ENCODE assay signal across 18 mouse cellular contexts in the genomic region with DNA sequence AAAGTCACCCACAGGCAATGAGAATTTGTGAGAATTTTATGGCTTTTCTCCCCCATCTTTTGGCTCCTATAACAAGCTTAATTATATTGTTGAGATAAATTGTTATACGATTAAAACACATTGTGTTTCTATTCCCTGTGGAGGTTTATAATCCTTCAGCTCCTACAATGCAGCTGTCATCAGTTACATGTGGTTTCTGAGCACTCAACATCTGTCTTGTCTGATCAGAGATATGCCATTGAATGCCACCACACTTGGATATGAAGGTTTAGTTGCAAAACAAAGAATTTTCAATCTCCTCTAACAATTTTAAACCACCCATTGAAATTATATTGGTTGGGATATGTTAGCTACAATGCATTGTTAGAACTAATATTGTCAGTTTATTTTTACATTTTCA.
DNase-seq lines count a peak whose midpoint lies in the region; TF ChIP-seq lines count a peak whose summit lies in the region.
"Had no signal": no experiment of that assay in that cellular context is flagged by ENCODE, and none has a peak within 500 bp of the region (broad histone marks: within the 10 kb centered on the region; RNA-seq: fewer than 3 reads in every experiment).

No protein-coding gene starts in this region.

- no peaks in the 10 kb centered on the region for H3K27me3 ChIP-seq in C2C12 (ENCODE audit: control insufficient read depth, insufficient read depth, insufficient read length)
- H3K27me3 ChIP-seq in myocyte (ENCODE audit: control insufficient read depth, insufficient read depth, insufficient read length), result no peaks in the 10 kb centered on the region
- H3K27me3 ChIP-seq in heart, adult 2 months (ENCODE audit: control insufficient read depth, insufficient read depth, low read length), result no peaks in the 10 kb centered on the region
- H3K27me3 ChIP-seq: Patski had no signal

- H3ac ChIP-seq in C2C12 (ENCODE audit: control insufficient read depth, insufficient read length, low read depth) (no peak overlapping the region), myocyte (ENCODE audit: control insufficient read depth, insufficient read length) (no peak overlapping the region)

- WGBS in heart, adult 2 months, result 67% methylated on average over 1 of the region's 1 CpGs

- H3K79me2 ChIP-seq in C2C12 (ENCODE audit: control insufficient read depth, insufficient read depth), result no peaks in the 10 kb centered on the region
- H3K79me2 ChIP-seq in myocyte (ENCODE audit: control insufficient read depth, insufficient read depth), result no peaks in the 10 kb centered on the region
- no peaks in the 10 kb centered on the region for H3K79me2 ChIP-seq in heart, adult 2 months (replicated peaks; ENCODE audit: control insufficient read depth, insufficient read depth, low read length)

- no peak overlapping the region for H3K9ac ChIP-seq in heart, adult 2 months (ENCODE audit: low read depth, low read length)

- no peaks in the 10 kb centered on the region for H3K4me1 ChIP-seq in heart, adult 2 months (ENCODE audit: control insufficient read depth, insufficient read depth, low read length)

- TF ChIP-seq POLR2A in myocyte (IDR thresholded peaks at IDR 0.05; ENCODE audit: insufficient read length, low read depth), result no peak
- no peak for TF ChIP-seq POLR2A in heart, adult 2 months (IDR thresholded peaks at IDR 0.05; ENCODE audit: insufficient read depth, low read depth, low read length)

- DNase-seq in heart, adult 2 months, result no peak
- no peak for DNase-seq in adipocyte (ENCODE audit: low spot score)
- DNase-seq: adrenal gland, adult 2 months; adrenal gland, adult 8-10 months; adrenal gland, postnatal 10 days; adrenal gland, postnatal 14 days; adrenal gland, postnatal 25 days; adrenal gland, postnatal 36 days; B cell, adult 2 months; cerebellum, adult 11 months; cerebellum, adult 11-12 months; cerebellum, adult 18-20 months; cerebellum, adult 2 months; cerebellum, adult 8-10 months had no signal

- no peak overlapping the region for H3K4me2 ChIP-seq in myocyte (ENCODE audit: low read depth)

- intact Hi-C loops in heart, adult 2 months (cut with DNase I), result no loop called here

- no peak overlapping the region for H3K27ac ChIP-seq in heart, adult 2 months

- H3K36me3 ChIP-seq in C2C12 (ENCODE audit: control insufficient read depth, insufficient read depth) (no peaks in the 10 kb centered on the region), myocyte (ENCODE audit: control insufficient read depth, insufficient read depth) (no peaks in the 10 kb centered on the region)
- no peaks in the 10 kb centered on the region for H3K36me3 ChIP-seq in heart, adult 2 months (ENCODE audit: control insufficient read depth, insufficient read depth, low read length)
- H3K36me3 ChIP-seq: G1E had no signal

- no peak for TF ChIP-seq EP300 in heart, adult 2 months (IDR thresholded peaks at IDR 0.05; ENCODE audit: insufficient read depth, low read depth, low read length)

- TF ChIP-seq CTCF in C2C12 (IDR thresholded peaks at IDR 0.05; ENCODE audit: control insufficient read depth, insufficient read depth, insufficient read length), result no peak
- TF ChIP-seq CTCF in heart, adult 2 months (IDR thresholded peaks at IDR 0.05), result no peak

- no peaks in the 10 kb centered on the region for H3K79me3 ChIP-seq in C2C12 (ENCODE audit: low read depth)

- H3K4me3 ChIP-seq in C2C12 (ENCODE audit: insufficient read depth, poor library complexity, severe bottlenecking) (no peak overlapping the region), myocyte (no peak overlapping the region)
- no peak overlapping the region for H3K4me3 ChIP-seq in heart, adult 2 months

TF ChIP-seq in C2C12, 6 proteins besides CTCF, POLR2A, EP300 and RAD21:
- TF ChIP-seq CEBPB (IDR thresholded peaks at IDR 0.05; ENCODE audit: low read depth) (no peak), MYOD1 (IDR thresholded peaks at IDR 0.05; ENCODE audit: control insufficient read depth, insufficient read length, low read depth) (peak; percentile 85), FOSL1 (IDR thresholded peaks at IDR 0.05; ENCODE audit: insufficient read depth, low read length, poor library complexity, severe bottlenecking) (no peak)

TF ChIP-seq in myocyte, 11 proteins besides CTCF, POLR2A, EP300 and RAD21:
- peak in 2 of 3 experiments; percentile 65 to 86 for TF ChIP-seq MYOD1 (IDR thresholded peaks at IDR 0.05; ENCODE audit: control insufficient read depth in 1 of 3, insufficient read length in 2 of 3, low read depth in 2 of 3)
- TF ChIP-seq USF1 (IDR thresholded peaks at IDR 0.05; ENCODE audit: low read depth), result no peak
